Mouse (Mus musculus) liver, embryonic 14 days (tissue): ENCODE data around the gene Fam213b. TPM values are rescaled to one million over a fixed set of nuclear protein-coding genes. Genes with fewer than 3 reads are reported as not detected.

Source experiments
- polyA plus RNA-seq: library from polyadenylated mRNA; depleted of rRNA; stranded (reverse); fragments of >200 nt; gene quantifications from 2 replicates; pipeline ENCODE4 v1.2.3, GENCODE M21; 2012; rRNA removed

Fam213b gene
- polyA plus RNA-seq, result 5.7 and 6.3 TPM in 2 replicates

DNA sequence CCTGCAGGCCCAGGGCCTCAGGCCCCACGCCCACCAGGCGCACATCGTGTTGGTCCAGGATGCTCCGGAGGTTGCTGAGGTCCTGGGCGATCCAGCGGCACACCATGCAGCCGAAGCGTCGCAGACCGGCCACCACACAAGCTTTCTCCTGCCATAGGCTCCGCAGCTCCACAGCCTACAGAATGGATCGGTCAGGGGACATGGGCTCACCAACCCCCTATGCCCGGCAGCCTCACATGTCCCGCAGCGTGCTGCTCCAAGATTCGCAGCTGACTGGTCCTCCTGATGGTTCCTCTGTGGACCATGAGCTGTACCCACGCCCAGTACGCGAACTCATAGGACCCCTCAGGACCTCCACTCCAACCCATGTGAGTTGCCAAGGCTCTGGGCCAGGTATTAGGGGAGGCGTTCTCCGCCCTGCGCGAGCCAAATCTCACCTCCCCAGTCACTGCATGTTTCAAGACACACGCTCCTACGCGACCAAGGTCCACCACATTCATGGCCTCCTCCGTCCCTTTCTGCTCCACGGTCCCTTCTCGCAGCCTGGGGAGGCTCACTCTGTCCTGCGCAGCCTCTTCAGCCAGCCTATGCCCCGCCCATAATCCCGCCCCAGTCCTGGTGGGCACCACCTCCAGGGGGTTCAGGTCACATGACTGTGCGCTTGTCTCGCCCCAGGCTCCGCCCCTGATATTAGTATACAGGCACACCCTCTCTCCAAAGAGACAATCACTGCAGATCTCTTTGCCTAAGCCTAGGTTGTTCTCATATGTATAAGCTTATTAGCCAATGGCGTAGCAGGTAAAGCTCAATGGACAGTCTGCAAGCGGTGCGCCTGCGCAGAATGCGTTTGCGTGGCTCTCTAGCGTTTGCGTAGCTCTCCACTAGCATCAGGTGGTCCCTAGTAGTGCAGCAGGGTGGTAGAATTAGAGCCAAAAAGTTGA lies at the start of gene Fam213b:
Fam213b (minus strand) TSS at position 630 of the 941 bp plus-strand sequence.

GRCm38 (mm10) chr4:154928395-154929087 lies 29.6 kb upstream of the Fam213b start, which contains the start of gene Tnfrsf14:
Gene Tnfrsf14 (minus strand): TSS chr4:154928563.

GRCm38 (mm10) chr4:154869440-154869839 lies 29.5 kb downstream of the Fam213b start, which contains the start of gene Mmel1:
Gene Mmel1 (plus strand): TSS chr4:154869585.

Other genes with a start within 250 kb of the Fam213b start
- gene Actrt2, start 231.3 kb downstream of the Fam213b start, polyA plus RNA-seq, result not detected in 2 replicates
- gene Ttc34, start 61.7 kb downstream of the Fam213b start, polyA plus RNA-seq, result 0.02 TPM in 2 replicates
- 2.5 and 2.7 TPM in 2 replicates for gene Mmel1, start 29.6 kb downstream of the Fam213b start, polyA plus RNA-seq
- gene Tnfrsf14, start 29.4 kb upstream of the Fam213b start, polyA plus RNA-seq, result 107 and 135 TPM in 2 replicates
- not detected in 2 replicates for gene Hes5, start 61.8 kb upstream of the Fam213b start, polyA plus RNA-seq
- 29.9 and 31.9 TPM in 2 replicates for gene Pank4, start 65.0 kb upstream of the Fam213b start, polyA plus RNA-seq
- gene Plch2, start 157.6 kb upstream of the Fam213b start, polyA plus RNA-seq, result 0.05 and 0.07 TPM in 2 replicates
- gene Pex10, start 167.9 kb upstream of the Fam213b start, polyA plus RNA-seq, result 6.1 and 6.8 TPM in 2 replicates
- gene Rer1, start 187.2 kb upstream of the Fam213b start, polyA plus RNA-seq, result 50.3 and 58.8 TPM in 2 replicates
- 0.70 and 1.1 TPM in 2 replicates for gene Morn1, start 187.4 kb upstream of the Fam213b start, polyA plus RNA-seq